Mouse (Mus musculus) embryonic facial prominence, embryonic 12.5 days (tissue): ENCODE results near the gene Ccdc65. TPM values are rescaled to one million over a fixed set of nuclear protein-coding genes. Genes with fewer than 3 reads are reported as not detected.

Source experiments
- ATAC-seq: fragments of 200-750 bp; cut with Nextera tagmentation; 2 replicates; pipeline ENCODE4 v1.8.0; 2017; ENCODE audit not compliant: insufficient number of reproducible peaks, insufficient read depth, low FRiP score, low TSS enrichment
- H3K27ac ChIP-seq: fragments of 300-500 bp; sonication (generic); 2 replicates; pipeline ENCODE4 v1.5.1; 2016; ENCODE audit warnings: mild to moderate bottlenecking
- H3K27me3 ChIP-seq: fragments of 300-500 bp; sonication (generic); 2 replicates; pipeline ENCODE4 v1.6.1; 2016; ENCODE audit warnings: mild to moderate bottlenecking, moderate library complexity
- H3K36me3 ChIP-seq: fragments of 300-500 bp; sonication (generic); 2 replicates; pipeline ENCODE4 v1.6.1; 2016; ENCODE audit warnings: mild to moderate bottlenecking
- H3K4me1 ChIP-seq: fragments of 300-500 bp; sonication (generic); 2 replicates; pipeline ENCODE4 v1.6.1; 2016
- H3K4me2 ChIP-seq: fragments of 300-500 bp; sonication (generic); replicated peaks from 2 replicates; pipeline ENCODE4 v1.6.1; 2016; ENCODE audit warnings: mild to moderate bottlenecking, moderate library complexity
- H3K4me3 ChIP-seq: fragments of 300-500 bp; sonication (generic); 2 replicates; pipeline ENCODE4 v1.5.1; 2016; ENCODE audit warnings: mild to moderate bottlenecking
- H3K9ac ChIP-seq: fragments of 300-500 bp; sonication (generic); 2 replicates; pipeline ENCODE4 v1.6.1; 2016; ENCODE audit warnings: mild to moderate bottlenecking, moderate library complexity
- H3K9me3 ChIP-seq: fragments of 300-500 bp; sonication (generic); 2 replicates; pipeline ENCODE4 v1.6.1; 2016; ENCODE audit warnings: mild to moderate bottlenecking, moderate library complexity
- WGBS: fragments of 180-500 bp; shearing (Covaris S2); methylation state at CpG from one replicate; pipeline ENCODE4 v1.1.7; 2016; 5-methylcytosine and 5-hydroxymethylcytosine counted together
- polyA plus RNA-seq: library from polyadenylated mRNA; unstranded; fragments of >200 nt; fragmentation: Nextera tagmentation; extraction: Ambion mirVana; gene quantifications from 2 replicates; pipeline ENCODE4 v1.2.1, GENCODE M21; 2016

Gene Ccdc65
- polyA plus RNA-seq, 1 experiment from 2014 or later = 1.1 TPM

DNA sequence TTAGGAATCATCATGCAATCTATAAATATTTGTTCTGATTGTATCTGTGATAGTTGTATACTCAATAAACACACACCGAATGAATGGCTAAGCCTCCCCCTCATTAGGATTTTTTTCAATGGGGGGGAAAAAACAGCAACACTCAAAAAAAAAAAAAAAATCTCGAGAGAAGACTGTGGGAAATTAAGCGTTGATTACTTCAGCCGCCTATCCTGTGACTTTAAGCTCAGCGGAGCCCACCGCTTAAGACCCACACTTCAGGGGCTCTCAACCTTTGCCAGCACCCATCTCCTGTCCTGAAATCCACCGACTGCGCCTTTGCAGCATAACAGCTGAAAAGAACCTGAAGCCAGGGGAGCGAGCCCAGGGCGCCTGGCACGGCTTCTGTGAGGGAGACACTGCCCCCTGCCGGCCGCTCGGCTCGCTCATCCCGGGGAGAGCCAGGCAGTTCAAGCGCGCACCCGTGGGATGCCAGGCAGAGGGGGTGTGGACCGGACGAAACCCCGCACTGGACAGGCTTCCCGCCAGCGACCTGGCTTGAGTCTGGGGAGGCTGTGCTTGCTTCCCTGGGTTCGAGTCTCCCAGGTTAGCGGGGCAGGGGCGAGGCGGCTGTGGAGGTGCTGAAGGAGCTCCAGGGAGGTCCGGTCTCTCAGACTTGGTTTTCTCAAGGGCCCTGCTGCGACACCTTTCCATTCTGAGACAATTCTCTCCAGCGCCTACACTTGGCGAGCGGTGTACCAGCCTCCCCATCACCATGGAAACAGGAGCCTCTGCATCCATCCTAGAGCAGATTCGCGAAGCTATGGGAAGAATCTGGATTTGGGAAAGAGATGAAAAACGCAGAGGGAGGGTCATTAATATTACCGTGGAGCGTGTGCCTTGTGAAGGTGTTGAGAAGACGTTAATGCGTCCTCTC, 8.6 kb upstream of the Ccdc65 start:
- H3K27me3 ChIP-seq = peaks cover 36% of the 10 kb centered on the region
- H3K4me2 ChIP-seq = peak overlapping the region; percentile 53
- H3K27ac ChIP-seq = no peak overlapping the region
- peak overlapping the region; percentile 32 for H3K4me3 ChIP-seq
- 5% methylated on average over 40 of the region's 40 CpGs for WGBS
- H3K9ac ChIP-seq = peak overlapping the region; percentile 17; the same call in 1 of the 2 replicates
- no peaks in the 10 kb centered on the region for H3K9me3 ChIP-seq
- peaks cover 4% of the 10 kb centered on the region; the same call in 1 of the 2 replicates for H3K4me1 ChIP-seq
- 0 out of 2 replicates have a peak, but pooled peaks have one; percentile 67 for ATAC-seq
- no peaks in the 10 kb centered on the region for H3K36me3 ChIP-seq

DNA sequence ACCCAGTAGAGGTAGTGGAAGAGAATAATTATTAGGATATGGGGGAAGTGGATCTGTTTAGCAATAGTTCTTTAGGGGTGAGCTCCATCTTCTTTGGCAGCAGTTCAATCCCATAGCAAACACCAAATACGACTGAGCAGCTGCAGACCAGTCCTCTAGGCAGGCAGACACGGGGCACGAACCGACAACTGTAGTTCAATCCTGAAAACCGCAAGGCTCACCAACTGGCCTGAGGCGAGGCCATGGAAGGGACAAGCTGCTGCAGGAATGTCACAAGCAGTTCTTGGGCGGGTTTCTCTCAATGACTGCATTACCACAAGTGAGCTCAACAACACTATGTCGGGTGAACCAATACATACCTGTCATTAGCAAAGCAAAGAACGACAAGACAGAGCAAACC, 3.7 kb upstream of the Ccdc65 start:
- Histone ChIP-seq H3K4me2 (no peak overlapping the region), H3K9me3 (no peaks in the 10 kb centered on the region), H3K4me1 (peaks cover 4% of the 10 kb centered on the region; the same call in 1 of the 2 replicates), H3K27me3 (peaks cover 49% of the 10 kb centered on the region), H3K9ac (no peak overlapping the region), H3K36me3 (no peaks in the 10 kb centered on the region), H3K27ac (no peak overlapping the region), H3K4me3 (no peak overlapping the region)
- 52% methylated on average over 9 of the region's 9 CpGs for WGBS
- no peak for ATAC-seq

DNA sequence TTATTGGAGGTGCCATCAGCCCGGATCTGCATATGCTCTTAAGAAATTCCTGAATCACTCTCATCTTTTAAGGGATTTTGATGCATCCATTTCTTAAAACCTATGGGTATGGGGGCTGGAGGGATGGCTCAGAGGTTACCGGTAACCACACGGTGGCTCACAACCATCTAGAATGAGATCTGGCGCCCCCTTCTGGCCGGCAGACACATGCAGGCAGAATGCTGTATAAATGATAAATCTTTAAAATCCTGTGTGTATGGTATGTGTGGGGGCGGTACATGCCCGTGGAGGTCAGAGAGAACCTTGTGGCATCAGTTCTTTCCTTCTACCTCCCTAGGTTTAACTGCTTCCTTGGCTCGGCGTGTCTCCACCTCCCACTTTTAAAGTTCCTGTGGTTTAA, 2.4 kb downstream of the Ccdc65 start:
- Histone ChIP-seq H3K36me3 (no peaks in the 10 kb centered on the region), H3K27me3 (0 out of 2 replicates have a peak, but pooled peaks cover 8% of the 10 kb centered on the region), H3K4me2 (no peak overlapping the region), H3K9me3 (no peaks in the 10 kb centered on the region), H3K9ac (no peak overlapping the region), H3K4me1 (0 out of 2 replicates have a peak, but pooled peaks cover 3% of the 10 kb centered on the region), H3K27ac (no peak overlapping the region), H3K4me3 (no peak overlapping the region)
- ATAC-seq = no peak
- WGBS = 14% methylated on average over 9 of the region's 9 CpGs

DNA sequence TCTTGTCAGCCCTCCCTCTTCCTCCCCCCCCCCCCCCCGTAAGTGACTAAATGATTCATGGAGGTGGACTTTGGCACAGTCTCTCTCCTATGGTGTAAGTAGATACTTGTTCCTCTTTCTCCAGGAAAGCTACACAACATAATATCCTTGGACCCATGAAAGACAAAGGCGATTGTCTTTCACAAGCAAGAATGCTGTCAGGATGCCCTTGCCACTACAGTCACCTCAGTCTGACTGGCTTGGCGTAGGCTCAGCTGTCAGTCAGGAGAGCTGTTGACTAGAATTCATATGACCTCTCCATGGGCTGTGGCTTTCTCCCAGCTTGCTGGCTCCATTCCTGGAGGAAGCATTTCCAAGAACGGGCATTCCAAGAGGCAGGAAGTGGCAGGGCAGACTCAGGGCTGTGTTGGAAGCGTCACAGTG, 6.2 kb downstream of the Ccdc65 start:
- Histone ChIP-seq H3K4me1 (0 out of 2 replicates have a peak, but pooled peaks cover 3% of the 10 kb centered on the region), H3K9me3 (no peaks in the 10 kb centered on the region), H3K4me3 (no peak overlapping the region), H3K9ac (no peak overlapping the region), H3K36me3 (no peaks in the 10 kb centered on the region), H3K4me2 (no peak overlapping the region), H3K27me3 (no peaks in the 10 kb centered on the region), H3K27ac (no peak overlapping the region)
- WGBS = 69% methylated on average over 5 of the region's 5 CpGs
- no peak for ATAC-seq

DNA sequence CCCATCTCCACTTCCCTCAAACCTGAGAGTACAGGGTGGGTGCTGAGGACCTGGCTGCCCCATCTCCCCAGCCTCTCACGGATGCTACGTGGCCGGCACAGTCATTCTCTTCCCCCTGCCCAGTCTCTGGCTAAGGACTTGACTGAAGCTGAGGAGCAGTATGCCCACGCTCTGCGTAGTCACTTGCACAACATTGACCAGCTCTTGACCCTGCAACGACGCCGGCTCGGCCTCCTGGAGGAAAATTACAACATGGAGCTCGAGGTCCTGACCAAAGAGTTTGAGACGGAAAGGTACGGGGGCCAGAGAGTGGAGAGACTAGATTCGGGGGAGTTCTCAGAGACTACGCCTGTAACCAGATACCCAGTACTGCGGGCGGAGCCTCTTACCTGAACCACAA, 9.3 kb downstream of the Ccdc65 start:
- no peak for ATAC-seq
- no peak overlapping the region for H3K4me2 ChIP-seq
- H3K4me1 ChIP-seq = peaks cover 2% of the 10 kb centered on the region; the same call in 1 of the 2 replicates
- no peak overlapping the region for H3K9ac ChIP-seq
- no peak overlapping the region for H3K27ac ChIP-seq
- no peak overlapping the region for H3K4me3 ChIP-seq
- 63% methylated on average over 16 of the region's 16 CpGs for WGBS
- H3K9me3 ChIP-seq = no peaks in the 10 kb centered on the region
- no peaks in the 10 kb centered on the region for H3K36me3 ChIP-seq
- no peaks in the 10 kb centered on the region for H3K27me3 ChIP-seq

DNA sequence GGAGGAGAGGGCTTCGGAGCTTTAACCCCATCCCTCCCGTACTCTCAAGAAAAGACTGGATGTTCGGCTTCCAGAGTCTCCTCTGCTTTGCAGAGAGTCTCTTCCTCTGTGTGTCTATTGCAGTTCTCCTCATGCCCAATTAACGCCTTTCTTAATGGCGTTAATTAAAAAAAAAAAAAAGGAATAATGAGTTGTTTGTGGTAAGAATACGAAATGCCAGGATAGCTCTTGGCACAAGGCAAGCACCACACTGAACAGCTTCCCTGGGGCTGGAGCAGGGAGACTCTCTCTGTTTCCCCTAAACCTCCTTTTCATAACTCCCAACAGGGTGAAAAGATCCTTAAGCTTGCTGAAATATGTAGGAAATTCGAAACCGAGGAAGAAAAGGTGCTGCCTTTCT, 14.2 kb downstream of the Ccdc65 start:
- no peaks in the 10 kb centered on the region for H3K36me3 ChIP-seq
- H3K4me1 ChIP-seq = peaks cover 35% of the 10 kb centered on the region
- no peak overlapping the region for H3K9ac ChIP-seq
- no peak for ATAC-seq
- H3K9me3 ChIP-seq = no peaks in the 10 kb centered on the region
- WGBS = 72% methylated on average over 8 of the region's 8 CpGs
- H3K27me3 ChIP-seq = no peaks in the 10 kb centered on the region
- H3K4me3 ChIP-seq = no peak overlapping the region
- no peak overlapping the region for H3K4me2 ChIP-seq
- H3K27ac ChIP-seq = no peak overlapping the region

DNA sequence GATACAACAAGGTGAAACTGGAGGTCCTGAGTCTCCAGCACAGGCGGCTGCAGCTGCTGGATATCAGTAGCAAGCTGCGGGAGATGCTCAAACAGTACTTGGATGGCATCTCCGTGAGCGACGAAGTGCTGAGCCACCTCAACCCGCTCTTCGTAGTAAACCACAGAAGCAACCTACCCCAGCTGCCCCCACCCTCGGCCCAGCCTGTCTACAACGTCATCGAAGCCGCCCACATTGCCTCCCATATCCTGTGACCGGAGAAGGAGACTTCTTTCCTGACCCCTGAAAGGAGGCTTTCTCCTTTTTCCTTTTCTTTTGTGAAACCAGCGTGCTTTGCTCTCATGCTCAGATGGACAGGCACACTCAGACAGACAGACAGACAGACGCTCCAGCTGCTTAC, 14.8 kb downstream of the Ccdc65 start:
- Histone ChIP-seq H3K36me3 (no peaks in the 10 kb centered on the region), H3K4me2 (no peak overlapping the region), H3K4me1 (peaks cover 36% of the 10 kb centered on the region), H3K27ac (no peak overlapping the region), H3K9ac (no peak overlapping the region), H3K9me3 (no peaks in the 10 kb centered on the region), H3K27me3 (no peaks in the 10 kb centered on the region), H3K4me3 (no peak overlapping the region)
- 55% methylated on average over 14 of the region's 14 CpGs for WGBS
- ATAC-seq = no peak

DNA sequence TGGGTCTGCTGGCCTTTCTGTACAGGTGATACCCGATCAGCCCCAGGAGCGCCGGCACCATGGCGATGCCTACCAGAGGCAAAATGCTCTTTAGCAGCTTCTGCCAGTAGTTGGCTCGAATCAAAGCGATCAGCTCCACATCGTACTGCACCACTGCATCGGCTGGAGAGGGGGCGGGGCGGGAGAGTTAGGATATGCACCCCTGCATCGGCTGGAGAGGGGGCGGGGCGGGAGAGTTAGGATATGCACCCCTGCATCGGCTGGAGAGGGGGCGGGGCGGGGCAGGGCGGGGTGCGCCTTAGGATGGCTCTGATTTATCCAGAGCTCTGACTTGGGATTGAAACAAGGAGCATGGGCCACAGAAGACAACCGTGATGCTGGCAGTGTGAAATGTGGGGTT, 16.4 kb downstream of the Ccdc65 start:
- H3K4me3 ChIP-seq = 0 out of 2 replicates have a peak overlapping the region, but pooled peaks have one; percentile 4
- H3K9me3 ChIP-seq = no peaks in the 10 kb centered on the region
- no peaks in the 10 kb centered on the region for H3K36me3 ChIP-seq
- peak overlapping the region; percentile 38 for H3K4me2 ChIP-seq
- H3K27ac ChIP-seq = no peak overlapping the region
- peaks cover 45% of the 10 kb centered on the region for H3K4me1 ChIP-seq
- 36% methylated on average over 19 of the region's 19 CpGs for WGBS
- H3K27me3 ChIP-seq = no peaks in the 10 kb centered on the region
- ATAC-seq = no peak
- H3K9ac ChIP-seq = no peak overlapping the region

DNA sequence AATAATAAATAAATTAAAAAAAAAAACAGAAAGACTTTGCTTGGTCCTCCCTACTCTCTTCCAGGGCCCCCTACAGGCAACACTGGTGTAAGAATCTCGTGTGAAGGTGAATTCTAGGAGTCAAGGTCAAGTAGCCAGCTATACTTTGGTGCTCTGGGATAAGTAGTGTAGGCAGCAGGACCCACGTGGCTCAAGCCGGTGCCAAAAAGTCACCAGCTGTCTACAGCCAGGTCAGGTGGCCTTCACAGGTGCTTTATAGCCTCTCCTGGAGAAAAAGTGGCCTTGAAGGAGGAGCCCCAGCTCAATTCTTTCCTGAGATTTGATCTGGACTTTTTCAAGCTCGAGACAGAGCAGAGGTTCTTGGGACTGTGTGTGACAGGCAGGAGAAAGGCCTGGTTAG, 18.1 kb downstream of the Ccdc65 start:
- H3K4me2 ChIP-seq = peak overlapping the region; percentile 94; the same call in 1 of the 2 replicates
- WGBS = 71% methylated on average over 4 of the region's 4 CpGs
- no peaks in the 10 kb centered on the region for H3K36me3 ChIP-seq
- no peaks in the 10 kb centered on the region for H3K27me3 ChIP-seq
- ATAC-seq = no peak
- no peak overlapping the region for H3K4me3 ChIP-seq
- no peak overlapping the region for H3K9ac ChIP-seq
- H3K4me1 ChIP-seq = peaks cover 45% of the 10 kb centered on the region
- H3K9me3 ChIP-seq = no peaks in the 10 kb centered on the region
- H3K27ac ChIP-seq = no peak overlapping the region

DNA sequence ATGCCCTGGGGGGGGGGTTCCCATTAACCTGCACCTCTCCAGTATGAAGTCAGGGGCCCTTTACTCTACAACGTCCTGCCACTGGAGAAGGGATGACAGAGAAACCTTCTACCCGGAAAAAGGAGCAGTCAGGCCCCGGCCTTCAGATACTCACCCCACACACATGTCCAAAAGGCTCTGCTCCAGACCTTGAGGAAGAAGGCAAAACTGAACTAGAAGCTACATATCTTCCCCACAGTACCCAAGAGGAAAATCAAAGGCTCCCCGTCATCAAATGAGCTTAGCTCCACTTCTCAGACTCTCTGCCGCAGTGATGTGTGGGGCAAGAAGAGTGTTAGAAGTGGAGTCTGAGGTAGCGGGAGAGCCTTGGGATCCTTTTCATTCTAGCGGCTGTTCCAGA, 18.7 kb downstream of the Ccdc65 start:
- Histone ChIP-seq H3K4me3 (peak overlapping the region; percentile 52), H3K27ac (no peak overlapping the region), H3K9me3 (no peaks in the 10 kb centered on the region), H3K4me2 (peak overlapping the region; percentile 94), H3K9ac (peak overlapping the region; percentile 54; the same call in 1 of the 2 replicates), H3K36me3 (no peaks in the 10 kb centered on the region), H3K27me3 (no peaks in the 10 kb centered on the region), H3K4me1 (peaks cover 45% of the 10 kb centered on the region)
- no peak for ATAC-seq
- 30% methylated on average over 7 of the region's 7 CpGs for WGBS

DNA sequence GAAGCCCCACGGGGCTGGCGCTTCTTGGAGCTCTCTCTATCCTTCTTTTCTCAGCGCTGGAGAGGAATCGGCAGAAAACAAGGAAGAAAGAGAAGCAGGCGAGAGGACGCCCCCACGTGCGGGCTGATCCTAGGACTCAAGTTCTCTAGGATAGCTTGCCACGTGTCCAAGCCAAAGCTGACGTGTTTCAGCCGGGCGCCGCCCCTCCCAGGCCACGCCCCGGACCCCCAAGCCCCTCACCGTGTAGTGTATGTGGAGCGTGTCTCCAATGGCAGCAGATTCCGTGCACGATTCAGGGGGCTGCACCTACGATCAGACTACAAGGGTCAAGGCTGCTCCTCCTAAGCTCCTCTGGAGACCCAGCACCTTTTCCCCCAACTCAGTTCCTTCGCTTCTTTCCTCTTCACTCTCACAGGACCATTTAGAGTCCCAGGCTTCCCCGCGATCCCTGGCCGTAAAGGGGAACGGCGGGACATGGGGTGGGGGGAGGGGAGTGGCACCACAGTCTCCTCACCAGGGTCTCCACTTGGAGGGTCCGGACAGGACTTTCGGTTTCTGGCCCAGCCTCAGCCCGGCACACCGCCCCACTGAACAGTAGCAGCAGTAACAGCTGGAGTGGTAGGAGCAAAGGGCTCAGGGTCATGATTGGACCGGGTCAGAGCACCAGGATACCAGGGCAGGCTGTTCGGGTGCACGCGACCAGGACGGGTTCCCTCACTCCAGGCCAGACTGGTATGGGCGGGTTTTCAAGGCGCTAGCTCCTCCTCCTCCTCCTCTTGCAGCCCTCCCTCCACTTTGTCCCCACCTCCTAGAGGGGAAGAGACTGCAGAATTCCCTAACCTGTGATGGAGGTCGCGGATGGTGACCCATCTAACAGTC, 19.7 kb downstream of the Ccdc65 start, which contains the start of gene Fkbp11:
Gene Fkbp11, minus strand, starts transcription at position 756 of the 879 bp plus-strand sequence.
- ATAC-seq = peak; percentile 77
- under 1% methylated on average over 39 of the region's 39 CpGs for WGBS
- peak within 1 kb of the TSS; percentile 94 for H3K4me2 ChIP-seq
- peak within 1 kb of the TSS; percentile 54 for H3K9ac ChIP-seq
- H3K27ac ChIP-seq = no peak within 1 kb of the TSS
- peak within 1 kb of the TSS; percentile 52 for H3K4me3 ChIP-seq
- H3K27me3 ChIP-seq = no peaks in the 10 kb centered on the region
- H3K9me3 ChIP-seq = no peaks in the 10 kb centered on the region
- H3K4me1 ChIP-seq = peaks cover 38% of the 10 kb centered on the region
- no peaks in the 10 kb centered on the region for H3K36me3 ChIP-seq
